Mouse (Mus musculus): ENCODE measurements around the gene Hdac9. TPM values are rescaled to one million over a fixed set of nuclear protein-coding genes. Genes with fewer than 3 reads are reported as not detected.

Hdac9 gene
- total RNA-seq, 4 experiments from 2014 or later: 40.9 to 48.6 (median 44.8) TPM

DNA sequence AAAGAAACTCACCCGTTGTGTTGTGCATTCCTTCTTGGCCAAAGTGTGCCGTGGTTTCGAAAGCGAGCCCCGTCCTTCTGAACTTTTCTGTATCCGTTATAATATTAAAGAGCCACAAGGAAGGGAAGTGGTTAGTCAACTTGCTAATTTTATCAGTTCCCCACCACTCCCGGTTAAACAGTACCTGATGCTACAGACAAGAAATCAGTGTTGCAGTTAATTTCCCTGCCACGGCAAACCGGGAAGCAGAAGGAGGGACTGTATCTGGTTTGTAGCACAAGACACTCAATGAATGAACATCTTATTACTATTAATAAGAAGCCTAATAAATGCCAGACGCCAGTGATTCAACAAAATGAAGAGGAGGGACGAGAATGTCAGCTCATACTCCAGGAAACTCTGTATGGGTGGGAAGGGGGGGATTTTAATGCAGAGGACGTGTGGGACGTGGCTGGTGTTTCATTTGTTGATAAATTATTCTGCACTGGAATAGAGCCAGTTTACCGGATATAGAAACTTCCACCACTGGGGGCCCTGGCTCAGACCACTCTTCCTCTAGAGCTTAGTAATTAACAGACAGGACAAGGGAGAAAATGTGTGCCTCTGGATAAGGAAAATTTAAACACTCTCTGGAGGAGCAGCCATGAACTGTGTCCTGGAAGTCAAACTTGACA lies 202.5 kb downstream of the Hdac9 start:
- no peak for DNase-seq (ENCODE audit: low spot score in 2 of 2)

DNA sequence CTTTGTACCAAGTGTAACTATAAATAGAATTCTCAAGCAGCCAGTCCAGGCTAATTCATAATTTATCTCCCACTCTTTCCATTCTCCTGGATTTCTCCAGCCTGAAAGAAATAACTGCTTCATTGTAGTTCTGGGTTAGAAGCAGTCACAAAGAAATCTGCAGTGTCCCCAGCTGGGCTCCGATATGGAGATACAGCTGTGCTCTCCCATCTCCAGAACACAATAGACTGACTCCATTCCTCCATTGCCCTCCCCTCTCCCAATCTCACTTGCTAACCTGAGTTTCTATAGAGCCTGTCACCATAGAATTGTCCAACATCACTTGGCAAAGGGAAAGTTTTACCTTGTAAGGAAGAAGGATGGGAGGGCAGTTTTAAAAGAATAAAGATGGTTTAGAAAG lies 218.9 kb downstream of the Hdac9 start:
- no peak for DNase-seq (ENCODE audit: low spot score in 2 of 2)

DNA sequence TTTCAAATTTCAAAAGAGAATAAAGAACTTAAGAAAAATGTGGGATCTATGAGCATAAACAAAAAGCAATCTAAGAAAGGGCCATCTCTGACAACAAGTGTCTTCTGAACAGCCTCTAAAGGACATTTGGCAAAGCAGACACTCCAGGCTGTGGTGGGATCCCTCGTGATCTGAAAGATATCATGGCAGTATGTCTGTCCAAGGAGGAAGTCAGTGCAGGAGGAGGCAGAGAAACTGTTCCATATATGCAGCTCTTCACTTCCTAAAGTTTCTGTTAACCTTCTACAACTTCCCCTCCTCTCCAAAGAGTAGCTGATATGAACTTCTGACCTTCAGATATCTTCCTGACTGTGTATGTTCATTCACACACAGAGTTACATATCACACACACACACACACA lies 220.2 kb downstream of the Hdac9 start:
- no peak for DNase-seq (ENCODE audit: low spot score in 2 of 2)

DNA sequence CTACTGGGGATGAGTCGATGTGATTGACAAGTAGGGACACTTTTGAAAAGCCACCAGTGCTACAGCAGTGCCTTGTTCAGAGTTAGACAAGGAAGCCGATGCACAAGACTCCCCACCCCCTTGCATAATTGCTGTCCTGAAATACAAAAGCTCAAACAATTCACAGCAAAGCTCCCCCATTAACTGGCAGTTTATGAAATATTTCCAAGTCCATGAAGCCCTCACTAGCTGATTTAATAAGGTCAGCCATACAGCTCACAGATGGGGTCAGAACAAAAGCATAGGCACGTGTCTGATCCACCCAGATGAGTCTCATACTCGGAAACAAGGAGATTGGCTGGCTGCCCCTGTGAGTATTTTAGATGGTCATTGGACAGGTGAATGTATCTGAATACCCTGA lies 228.0 kb downstream of the Hdac9 start:
- DNase-seq (ENCODE audit: low spot score in 2 of 2): no peak

DNA sequence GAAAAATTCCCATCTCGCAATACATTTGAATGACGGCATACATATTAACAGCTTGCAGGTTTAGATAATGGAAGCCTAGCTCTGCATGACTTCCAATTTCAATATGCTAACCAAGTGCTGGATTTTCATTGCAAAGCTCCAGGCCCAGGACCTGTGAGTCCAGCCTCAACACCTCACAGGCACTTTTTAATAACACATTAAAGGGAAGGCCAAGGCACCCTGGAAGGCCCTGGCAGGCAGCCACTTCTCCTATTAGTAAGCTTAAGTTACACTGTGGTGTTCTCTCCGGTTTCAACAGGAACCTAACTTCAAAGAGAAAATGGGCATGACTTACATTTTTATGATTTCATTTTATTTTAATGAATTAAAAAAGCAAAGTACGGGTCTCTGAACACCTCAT lies 233.5 kb downstream of the Hdac9 start:
- no peak for DNase-seq (ENCODE audit: low spot score in 2 of 2)

DNA sequence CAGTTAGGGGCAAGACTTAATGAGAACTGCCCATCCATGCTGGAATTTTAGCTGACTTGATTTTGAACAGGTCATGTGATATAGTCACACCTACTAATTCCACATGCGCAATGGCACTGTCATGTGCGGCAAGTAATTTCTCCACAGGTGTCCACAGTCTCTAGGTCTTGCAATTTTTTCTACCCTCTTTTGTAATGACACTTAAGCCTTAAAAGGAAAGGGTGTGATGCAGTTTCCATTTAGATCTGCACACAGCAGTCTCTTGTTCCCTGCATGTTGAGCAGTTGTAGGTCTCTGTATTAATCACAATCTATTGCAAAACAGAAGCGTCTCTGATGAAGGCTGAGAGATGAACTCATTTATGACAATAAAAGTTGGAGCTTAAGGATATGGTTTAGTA lies 234.2 kb downstream of the Hdac9 start:
- DNase-seq (ENCODE audit: low spot score in 2 of 2): no peak

DNA sequence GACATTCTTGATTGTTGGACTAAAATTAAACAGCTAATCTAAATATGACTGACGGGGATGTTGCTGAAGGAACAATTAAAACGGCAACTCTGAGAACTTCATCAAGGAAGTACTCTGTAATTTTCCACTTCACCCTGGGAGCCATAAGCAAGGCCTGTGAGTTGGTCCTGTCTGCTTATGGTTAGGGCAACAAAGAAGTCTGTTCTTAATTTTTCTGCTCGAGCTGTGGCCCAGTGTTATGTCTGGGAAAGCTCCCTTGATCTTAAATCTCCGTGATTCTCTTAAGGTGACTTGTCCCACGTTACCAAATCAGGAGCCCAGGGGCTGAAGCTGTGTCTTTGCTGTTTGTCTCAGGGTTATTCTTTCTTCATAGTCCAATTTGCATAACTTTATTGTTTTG lies 236.3 kb downstream of the Hdac9 start:
- no peak for DNase-seq (ENCODE audit: low spot score in 2 of 2)

DNA sequence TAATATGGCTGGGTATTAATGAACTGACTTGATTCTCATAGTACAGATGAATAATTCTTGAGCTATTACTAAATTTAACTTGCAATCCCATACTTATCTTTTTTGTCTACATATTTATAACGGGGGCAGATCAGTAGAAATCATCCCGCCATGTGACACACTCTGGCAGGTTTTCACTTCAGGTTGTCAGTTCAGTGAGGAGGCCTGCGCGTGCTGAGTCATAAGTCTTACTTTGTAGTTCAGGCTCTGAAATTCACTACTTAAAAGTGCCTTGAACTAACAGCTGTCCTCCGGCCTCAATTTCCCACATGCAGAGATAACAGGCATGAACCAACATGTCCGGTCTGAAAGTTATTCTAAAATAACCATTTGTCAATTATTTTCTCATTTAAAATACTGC lies 239.8 kb downstream of the Hdac9 start:
- DNase-seq (ENCODE audit: low spot score in 2 of 2): no peak

DNA sequence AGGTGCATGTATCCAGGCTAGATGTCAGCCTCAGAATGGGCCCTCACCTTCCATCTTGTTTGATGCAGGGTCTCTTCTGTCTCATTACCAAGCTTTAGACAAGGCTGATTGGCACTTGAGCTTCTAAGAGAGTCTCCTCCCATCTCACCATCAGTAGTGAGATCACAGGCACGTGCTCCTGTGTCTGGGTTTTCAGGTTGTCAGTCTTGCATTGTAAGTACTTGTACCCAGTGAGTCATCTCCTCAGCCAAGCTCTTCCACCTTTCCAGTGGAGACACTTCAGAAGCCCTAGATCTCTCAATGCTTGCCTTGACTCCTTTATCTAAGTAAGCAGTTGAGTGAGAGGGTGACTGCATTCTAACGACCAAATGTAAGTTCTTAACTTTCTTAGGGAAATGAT lies 242.7 kb downstream of the Hdac9 start:
- no peak for DNase-seq (ENCODE audit: low spot score in 2 of 2)

DNA sequence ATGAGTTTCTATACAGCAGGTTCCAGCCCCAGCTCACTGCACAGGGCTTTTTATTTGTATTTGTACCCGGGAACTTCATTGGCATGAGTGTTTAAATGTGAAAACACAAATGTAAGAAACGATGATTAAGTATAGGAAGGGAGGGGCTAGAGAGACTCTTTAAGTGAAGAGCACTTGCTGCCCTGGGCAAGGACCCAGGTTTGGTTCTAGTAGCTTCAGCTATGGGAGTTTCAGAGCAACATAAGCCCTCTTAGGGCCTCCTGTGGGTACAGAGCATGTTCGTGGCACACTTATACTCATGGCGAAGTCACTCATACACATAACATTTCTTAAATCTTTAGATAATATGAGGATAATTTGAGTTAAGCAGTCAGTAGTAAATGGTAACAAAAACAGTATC lies 243.4 kb downstream of the Hdac9 start:
- DNase-seq (ENCODE audit: low spot score in 2 of 2): no peak

DNA sequence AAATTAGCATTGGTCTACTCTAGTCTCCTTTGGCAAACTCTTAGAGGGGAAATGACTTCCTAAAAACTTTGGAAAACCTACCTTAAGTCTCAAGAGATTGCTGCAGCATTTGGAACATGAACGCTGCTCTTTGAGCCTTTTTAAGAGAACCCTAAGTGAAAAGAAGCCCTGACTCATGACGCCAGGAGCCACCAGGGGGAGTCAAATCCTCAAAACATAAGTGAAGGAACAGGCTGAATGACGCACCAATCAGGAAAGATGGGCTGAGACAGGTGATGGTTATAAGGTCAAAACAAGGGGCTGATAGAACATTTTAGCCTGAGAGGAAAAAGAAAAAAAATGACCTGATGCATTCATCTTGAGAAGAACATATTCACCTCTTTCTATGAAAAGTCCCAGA lies 252.1 kb downstream of the Hdac9 start:
- DNase-seq (ENCODE audit: low spot score in 2 of 2): peak; percentile 72 to 80

DNA sequence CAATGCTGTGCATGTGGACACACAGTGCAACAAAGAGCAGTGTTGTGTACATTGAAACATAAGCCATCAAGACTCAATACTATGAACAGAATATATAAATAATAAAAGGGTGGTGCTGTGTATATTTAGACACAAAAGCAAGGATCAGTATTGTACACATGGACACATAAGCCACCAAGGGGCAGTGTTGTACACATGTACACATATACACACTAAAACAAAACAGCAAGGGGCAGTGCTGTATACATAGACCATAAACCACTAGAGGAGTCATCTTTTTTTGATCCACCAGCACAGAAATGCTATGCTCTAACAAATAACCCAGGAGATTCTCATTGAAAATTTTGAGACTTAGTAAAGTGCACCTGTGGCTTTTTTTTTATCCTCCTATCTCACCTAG lies 255.5 kb downstream of the Hdac9 start:
- no peak for DNase-seq (ENCODE audit: low spot score in 2 of 2)

DNA sequence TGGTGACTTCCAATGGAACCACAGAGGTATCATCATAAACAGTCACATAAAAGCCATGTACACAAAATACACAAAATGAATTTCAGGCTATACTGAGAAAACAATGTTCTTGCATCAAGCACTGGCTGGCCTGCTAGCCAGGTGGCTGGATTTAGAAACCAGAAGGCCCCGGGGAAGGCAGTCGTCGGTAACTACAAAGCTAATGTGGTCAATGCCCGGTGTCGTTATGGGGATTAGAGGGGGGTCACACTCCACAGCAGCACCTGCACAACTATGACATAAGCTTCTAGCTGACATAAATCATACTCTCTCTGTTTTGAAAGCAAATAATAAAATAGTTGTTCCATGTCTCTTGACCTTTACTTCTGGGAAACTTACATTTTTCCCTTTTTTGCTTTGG lies 256.9 kb downstream of the Hdac9 start:
- no peak for DNase-seq (ENCODE audit: low spot score in 2 of 2)

DNA sequence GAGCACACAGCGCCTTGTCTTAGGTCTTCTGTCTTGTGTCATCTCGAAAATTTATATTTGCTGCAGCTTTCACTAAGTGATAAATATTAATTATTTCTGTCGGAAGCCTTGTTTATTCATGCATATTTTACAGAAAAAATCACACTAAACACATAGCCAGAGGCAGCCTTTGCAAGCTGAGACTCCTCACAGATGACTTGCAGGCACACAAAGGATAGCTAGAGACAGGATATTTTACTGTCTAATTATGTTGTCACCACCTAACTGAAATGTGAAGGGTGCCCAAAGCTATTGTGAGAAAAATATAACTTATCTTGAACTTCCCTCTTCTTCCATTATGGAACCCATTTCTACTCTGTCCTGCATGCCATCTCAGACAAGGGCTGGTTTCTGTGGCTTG lies 258.3 kb downstream of the Hdac9 start:
- DNase-seq (ENCODE audit: low spot score in 2 of 2): no peak

DNA sequence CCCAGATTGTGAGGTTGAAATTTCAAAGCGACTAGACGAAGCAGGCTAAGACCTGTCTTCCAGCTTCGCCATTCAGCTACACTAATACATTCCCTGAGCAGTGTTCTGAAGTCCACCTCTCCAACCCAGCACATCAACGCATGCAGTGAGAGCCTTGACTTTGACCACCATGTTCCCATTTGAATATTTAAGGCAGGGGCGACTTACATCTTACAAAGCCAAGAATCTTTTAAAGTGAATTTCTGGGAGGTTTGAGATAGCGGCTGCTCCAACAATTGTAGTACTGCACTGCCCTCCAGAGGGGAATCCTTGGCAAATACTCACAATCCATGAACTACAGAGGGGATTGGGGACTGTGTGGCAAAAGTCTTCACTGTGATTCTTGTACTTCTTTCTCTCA lies 258.8 kb downstream of the Hdac9 start:
- DNase-seq (ENCODE audit: low spot score in 2 of 2): peak; percentile 31 to 58

DNA sequence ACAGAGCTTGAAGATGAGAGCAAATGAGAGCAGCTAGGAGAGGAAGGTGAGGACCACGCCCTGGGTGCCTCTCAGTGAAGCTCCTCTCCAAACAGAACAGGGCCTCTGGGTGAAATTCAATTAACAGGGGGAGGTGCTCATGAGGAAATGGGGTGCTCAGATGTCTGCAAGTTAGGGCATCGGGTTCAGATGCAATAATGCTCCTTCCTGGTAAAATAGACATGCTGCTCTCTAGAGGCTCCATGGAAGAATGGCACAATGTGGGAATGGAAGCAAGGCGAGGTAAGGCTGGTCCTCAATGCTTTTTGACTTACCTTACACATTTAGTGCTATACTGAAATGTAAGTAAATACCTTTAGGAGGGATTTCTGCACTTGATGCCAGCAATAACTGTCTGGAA lies 263.3 kb downstream of the Hdac9 start:
- no peak for DNase-seq (ENCODE audit: low spot score in 2 of 2)

DNA sequence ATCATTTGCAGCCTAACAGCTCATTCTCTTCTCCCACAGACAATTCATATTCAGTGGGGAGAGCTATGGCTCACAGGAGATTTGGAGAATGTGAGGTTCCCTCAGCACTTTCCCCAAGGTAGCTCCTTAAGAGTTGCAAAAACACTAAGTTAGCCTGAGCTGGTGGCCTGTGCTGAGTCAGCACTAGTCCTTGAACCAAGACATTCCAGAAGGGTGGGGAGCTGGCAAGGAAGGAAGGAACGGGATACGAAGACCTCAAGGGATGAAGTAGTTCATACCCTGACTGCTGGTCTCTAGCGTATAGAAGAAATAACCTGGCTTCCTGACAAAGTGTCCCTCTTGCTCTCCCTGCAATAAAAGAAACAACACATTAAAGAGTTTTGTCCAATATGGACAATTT lies 268.1 kb downstream of the Hdac9 start:
- no peak for DNase-seq (ENCODE audit: low spot score in 2 of 2)

DNA sequence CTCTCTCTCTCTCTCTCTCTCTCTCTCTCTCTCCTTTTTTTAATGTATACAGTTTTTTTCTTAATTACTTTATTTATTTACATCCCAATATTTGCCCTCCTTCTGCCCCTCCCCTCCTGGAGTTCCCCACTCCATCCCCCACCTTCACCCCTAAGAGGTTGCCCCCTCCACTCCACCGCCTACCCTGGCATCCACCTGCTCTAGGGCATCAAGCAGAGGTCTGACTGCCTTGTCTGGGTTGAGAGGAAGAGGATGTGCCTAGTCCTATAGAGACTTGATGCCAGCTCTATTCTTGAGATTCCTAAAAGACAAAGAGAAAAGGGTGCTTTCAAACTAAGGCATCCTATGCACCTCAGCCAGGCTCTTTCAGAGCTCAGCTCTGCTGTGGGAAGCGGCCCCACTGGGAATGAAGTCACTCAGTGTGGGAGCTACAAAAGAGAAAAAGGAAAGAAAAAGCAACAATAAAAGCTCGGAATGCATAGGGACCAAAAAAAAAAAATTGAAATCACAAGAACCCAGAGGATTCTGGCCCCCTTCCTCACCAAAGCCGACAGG lies 275.1 kb downstream of the Hdac9 start:
- DNase-seq (ENCODE audit: low spot score in 2 of 2): no peak

DNA sequence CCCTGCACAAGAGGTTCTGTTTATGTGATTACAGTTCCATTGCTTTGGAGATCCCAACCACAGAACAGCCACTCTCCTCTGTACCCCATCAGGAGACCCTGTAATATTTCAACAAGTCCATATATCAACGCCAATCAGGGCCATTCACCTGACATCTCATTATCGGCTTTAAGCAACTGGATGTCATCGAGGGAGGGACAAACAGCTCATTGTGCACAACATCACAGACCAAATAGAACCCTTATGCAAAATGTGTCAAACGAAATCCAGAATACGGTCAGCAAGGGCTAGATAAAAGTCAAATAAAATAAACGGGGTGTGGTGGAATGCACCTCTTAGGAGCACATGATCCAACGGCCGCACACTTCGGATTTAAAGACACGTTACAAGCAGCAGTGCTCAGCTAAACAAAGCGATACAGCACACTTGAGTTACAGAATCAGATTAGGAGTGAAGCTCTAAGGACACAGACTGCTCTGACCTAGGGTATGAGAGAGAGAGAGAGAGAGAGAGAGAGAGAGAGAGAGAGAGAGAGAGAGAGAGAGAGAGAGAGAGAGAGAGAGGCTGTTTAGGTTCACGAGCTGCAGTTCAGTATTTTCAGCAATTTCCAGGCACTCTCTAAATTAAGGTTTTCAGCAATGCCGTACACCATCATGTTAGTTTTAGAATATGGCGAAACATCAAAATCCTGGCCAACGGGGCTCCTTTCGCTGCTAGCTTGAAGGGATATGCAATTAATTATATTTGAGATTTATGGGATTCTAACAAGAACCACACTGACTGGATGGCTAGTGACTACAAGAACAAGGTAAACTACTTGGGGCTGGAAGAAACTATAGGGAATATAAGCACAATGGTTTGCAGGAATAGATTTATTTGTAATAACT lies 279.4 kb downstream of the Hdac9 start:
- DNase-seq (ENCODE audit: low spot score in 2 of 2): no peak

DNA sequence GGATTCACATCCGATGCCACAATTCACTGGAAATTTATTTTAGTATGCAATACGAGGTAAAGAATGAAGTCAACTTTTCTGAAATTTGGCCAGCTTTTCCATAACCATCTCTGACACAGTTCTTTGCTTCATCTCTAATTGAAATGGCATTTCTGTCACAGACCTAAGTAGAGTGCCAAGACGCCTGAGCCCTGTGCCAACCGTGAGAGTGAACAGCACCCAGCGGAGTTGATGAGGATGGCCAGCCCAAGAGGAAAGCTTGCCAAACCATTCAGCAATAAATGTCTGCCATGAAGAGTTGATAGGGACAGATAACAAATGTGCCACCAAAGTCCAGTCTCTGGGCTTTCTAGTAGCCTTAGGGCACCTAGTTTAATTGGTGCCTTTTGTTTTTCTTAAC lies 297.8 kb downstream of the Hdac9 start:
- DNase-seq (ENCODE audit: low spot score in 2 of 2): no peak

DNA sequence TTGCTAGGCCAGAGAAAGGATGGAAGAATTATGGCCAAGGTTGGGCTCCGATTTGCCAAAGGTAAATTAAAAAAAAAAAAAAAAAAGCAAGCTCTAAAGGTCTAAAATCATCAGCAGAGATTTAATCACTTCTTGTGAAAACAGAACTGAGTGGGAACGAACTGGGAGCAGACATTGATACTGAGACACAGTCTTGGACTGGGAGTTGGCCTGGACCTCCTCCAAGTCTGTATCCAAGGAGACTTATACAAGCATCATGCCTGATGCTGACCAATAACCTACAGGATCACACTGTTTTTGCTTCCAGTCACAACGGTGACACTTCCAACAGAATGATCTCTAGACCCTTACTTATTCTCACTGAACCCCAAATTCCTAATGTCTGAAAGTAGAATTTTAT lies 298.6 kb downstream of the Hdac9 start:
- no peak for DNase-seq (ENCODE audit: low spot score in 2 of 2)

DNA sequence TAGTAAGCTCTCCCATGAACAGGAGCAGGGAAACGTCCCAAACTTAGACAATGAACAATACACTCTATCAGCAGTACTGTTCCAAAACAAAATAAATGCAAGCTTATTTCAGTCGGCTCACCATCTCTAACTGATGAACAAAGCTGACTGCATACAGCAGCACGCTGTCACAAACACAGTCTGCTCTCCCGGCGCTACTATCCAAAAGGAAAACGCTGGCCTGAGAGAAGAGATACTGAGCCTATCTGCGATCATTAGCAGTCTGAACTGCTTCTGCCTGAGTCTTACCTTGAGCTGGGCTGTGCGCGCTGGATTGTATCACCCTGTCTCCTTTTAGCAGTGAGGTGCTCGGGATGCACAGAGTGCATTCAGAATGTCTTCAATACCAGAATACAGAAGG lies 299.1 kb downstream of the Hdac9 start:
- DNase-seq (ENCODE audit: low spot score in 2 of 2): no peak

DNA sequence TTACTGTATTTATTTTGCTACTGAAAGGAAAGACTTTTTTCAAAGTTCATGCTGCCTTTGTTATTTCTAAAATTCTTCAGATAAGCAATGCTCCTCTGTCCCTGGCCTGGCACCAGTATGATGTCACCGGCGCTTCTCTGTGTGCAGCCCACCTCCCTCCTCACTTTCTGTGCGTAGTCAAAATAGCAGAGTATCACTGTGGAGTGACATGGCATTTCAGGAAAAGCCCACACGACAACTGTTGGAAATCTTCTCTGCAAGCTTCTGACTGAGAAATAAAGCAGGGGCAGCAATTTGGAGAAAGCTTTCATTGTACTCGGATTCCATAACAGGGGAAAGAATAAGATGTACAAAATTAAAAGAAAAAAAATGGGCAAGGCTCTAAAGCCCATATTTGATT lies 302.1 kb downstream of the Hdac9 start:
- DNase-seq (ENCODE audit: low spot score in 2 of 2): no peak
